Mouse (Mus musculus): ENCODE results near the gene Cldn10. TPM values are rescaled to one million over a fixed set of nuclear protein-coding genes. Genes with fewer than 3 reads are reported as not detected.
A peak's percentile ranks its signal among the peaks of the same experiment; 100 is the strongest.

Gene Cldn10
- total RNA-seq, 1 experiment from 2014 or later: not detected

DNA sequence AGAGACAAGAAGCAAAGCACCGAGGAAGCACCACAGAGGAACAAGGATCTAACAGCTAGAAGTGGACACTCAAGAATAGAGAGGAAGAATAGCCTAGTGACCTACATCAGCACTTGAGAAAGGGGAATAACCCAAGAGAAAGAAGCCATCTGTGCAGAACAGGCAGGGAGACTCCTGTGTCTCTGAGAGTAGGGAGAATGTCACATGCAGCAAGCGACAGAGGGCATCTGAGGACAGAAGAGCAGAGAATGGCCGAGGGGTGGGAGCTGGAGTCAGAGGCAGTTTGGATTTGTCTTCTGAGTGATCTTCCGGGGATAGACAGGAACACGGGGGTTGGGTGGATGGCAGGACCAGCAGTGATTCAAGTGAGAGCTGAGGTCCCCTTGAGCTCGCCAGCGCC is 25.4 kb downstream of the Cldn10 start:
- ATAC-seq (replicated peaks; ENCODE audit: insufficient number of reproducible peaks, low FRiP score, low TSS enrichment, poor library complexity, severe bottlenecking): no peak

DNA sequence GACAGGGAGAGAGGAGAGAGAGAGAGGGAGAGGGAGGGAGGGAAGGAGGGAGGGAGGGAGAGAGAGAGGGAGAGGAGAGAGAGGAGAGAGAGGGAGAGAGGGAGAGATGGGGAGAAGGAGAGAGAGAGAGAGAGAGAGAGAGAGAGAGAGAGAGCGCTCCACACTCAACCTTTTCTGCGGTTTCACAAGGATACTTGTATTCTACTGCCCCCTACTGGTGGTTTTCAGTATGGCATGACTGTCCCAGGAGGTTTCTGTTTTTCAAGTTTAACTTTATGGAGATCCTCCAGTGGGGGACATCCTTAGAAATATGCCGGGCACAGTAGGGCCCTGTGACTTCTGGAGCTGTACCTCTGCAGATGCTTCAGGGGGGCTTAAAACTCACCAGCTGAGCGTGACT is 28.8 kb downstream of the Cldn10 start:
- no peak for ATAC-seq (replicated peaks; ENCODE audit: insufficient number of reproducible peaks, low FRiP score, low TSS enrichment, poor library complexity, severe bottlenecking)

DNA sequence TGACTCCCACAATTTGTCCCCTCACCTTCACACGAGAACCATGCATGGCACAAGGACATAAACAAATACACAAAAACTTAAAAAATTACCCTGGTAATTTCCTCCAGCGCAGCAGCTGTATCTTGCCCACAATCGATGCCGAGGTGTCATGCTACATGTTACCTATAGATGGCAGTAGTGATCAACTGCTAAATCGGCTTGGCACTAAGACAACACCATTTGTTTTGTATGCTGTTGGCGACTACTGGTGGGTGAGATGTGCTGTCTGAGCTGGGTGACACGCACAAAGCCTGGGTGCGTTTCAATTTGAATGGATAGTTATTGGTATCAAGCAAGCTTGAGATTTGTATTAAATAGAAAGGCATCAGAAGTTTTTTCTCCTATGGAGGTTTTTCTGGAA is 32.4 kb downstream of the Cldn10 start:
- peak; percentile 55 for ATAC-seq (replicated peaks; ENCODE audit: insufficient number of reproducible peaks, low FRiP score, low TSS enrichment, poor library complexity, severe bottlenecking)

DNA sequence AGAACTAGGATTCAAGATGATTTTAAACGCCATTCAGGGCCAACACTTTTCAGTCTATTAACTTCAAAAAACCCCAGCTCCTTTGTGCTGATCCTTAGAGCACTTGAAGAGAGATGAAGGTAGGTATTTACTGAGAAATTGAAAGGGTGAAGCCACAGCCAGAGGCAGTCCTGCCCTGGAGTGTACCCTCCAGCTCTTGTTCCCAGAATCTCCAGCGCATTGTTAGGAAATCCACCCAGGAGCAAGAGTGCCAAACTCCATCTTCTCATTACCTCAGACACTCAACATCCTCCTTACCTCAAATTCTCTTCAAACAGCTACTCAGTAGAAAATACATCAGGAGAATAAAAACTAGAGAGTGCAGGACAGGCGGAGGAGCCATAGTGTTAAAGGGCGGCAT is 35.1 kb downstream of the Cldn10 start:
- no peak for ATAC-seq (replicated peaks; ENCODE audit: insufficient number of reproducible peaks, low FRiP score, low TSS enrichment, poor library complexity, severe bottlenecking)

DNA sequence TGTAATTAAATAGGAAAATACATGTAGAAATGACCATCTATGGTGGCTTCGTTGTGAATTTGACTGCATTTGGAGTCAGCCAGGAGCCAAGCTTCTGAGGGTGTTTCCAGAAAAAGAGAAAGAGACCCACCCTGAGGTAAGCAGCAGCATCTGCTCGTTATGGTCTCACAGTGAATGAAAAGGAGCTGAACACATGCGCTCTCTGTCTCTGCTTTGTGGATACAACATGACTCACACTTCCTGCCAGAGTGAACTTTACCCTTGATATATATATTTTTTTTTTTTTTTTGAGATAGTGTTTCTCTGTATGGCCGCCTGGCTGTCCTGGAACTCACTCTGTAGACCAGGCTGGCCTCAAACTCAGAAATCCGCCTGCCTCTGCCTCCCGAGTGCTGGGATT is 35.6 kb downstream of the Cldn10 start:
- ATAC-seq (replicated peaks; ENCODE audit: insufficient number of reproducible peaks, low FRiP score, low TSS enrichment, poor library complexity, severe bottlenecking): no peak

DNA sequence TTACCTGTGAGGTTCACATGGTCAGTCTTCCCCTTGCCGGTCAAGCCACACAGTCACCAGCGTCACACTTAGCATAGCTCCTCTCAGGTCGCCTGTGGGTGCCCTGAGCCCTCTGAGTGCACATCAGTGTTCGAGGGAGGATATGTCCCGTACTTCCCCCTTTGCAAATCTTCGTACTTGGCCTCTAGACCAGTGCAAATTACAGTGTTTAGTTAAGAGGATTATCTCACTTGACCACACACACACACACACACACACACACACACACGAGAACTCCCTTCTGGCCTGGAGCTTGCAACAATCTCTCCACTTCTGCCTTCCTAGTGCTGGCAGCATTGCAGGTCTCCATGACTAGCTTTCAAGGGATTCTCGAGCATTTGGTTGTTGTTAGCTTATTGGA is 38.6 kb downstream of the Cldn10 start:
- no peak; the same call in 1 of the 2 replicates for ATAC-seq (replicated peaks; ENCODE audit: insufficient number of reproducible peaks, low FRiP score, low TSS enrichment, poor library complexity, severe bottlenecking)

DNA sequence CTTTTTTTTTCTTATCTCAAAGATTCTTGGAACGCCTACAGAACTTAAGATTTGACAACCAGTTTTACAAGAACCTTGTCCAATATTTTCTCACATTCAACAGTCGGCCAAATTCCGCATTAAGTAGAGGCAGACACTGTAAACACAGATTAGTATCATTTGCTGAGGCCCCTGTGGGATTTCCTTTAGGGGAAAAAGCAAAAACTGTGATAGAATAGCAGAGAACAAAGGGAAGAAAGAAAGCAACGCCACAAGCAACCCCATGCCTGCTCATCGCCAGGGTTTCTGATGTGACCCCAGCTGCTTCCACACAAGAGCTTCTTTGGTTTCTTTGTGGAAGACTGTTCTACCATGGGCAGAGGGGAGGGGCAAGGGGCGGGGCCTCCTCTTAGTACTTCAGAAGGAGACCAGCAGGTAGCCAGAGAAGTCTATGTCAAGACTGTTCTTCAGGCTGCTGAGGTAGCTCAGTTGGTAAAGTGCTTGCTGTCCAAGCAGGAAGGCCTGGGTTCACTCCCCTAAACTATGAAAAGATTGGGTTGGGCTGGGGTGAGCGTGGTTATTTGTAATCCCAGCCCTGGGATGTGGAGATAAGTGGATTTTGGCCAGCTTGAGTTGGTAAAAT is 39.7 kb downstream of the Cldn10 start:
- ATAC-seq (replicated peaks; ENCODE audit: insufficient number of reproducible peaks, low FRiP score, low TSS enrichment, poor library complexity, severe bottlenecking): no peak

DNA sequence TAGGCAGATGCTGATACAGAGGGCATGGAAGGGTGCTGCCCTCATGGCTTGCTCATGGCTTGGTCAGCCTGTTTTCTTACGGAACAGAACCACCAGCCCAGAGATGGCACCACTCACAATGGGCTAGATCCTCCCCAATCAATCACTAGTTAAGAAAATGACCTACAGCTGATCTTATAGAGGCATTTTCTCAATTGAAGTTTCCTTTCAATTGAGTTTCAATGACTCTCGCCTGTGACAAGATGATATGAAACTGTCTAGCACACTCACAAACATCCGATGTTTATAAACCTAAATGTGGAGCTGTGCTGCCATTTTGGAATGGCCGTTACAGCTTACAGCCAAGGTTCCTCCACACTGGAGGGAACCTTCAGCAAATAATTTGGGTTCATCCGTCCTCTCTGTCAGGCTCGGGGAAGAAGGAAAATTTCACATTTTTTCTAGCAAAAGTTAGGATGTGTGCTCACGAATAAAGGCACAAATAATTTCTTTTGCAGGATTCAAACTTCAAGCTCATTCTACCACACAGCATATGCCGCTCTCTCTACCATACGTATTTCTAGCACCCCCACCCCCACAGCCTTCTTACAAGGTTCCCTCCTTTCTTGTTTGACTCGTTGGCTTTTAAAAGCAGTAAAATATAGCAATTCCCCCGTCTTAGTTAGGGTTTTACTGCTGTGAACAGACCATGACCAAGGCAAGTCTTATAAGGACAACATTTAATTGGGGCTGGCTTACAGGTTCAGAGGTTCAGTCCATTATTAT is 41.8 kb downstream of the Cldn10 start:
- no peak for ATAC-seq (replicated peaks; ENCODE audit: insufficient number of reproducible peaks, low FRiP score, low TSS enrichment, poor library complexity, severe bottlenecking)

DNA sequence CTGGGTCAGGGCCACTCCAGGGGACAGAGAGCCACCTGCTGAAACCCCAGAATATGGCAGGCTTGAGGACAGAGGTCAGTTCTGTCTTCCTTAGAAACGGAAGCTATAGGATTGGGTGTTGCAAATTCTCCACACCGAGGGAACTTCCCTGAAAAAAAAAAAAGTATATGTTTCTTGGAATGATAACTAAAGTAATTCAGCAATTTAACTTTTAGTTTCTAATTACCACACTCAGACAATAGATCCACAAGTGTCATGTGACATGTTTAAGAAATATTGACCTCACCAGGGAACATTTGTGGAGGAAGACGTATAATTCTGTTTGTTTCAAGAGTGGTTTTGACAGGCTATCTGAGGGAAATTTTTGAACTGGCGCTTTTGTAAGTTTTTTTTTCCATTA is 43.9 kb downstream of the Cldn10 start:
- ATAC-seq (replicated peaks; ENCODE audit: insufficient number of reproducible peaks, low FRiP score, low TSS enrichment, poor library complexity, severe bottlenecking): no peak

DNA sequence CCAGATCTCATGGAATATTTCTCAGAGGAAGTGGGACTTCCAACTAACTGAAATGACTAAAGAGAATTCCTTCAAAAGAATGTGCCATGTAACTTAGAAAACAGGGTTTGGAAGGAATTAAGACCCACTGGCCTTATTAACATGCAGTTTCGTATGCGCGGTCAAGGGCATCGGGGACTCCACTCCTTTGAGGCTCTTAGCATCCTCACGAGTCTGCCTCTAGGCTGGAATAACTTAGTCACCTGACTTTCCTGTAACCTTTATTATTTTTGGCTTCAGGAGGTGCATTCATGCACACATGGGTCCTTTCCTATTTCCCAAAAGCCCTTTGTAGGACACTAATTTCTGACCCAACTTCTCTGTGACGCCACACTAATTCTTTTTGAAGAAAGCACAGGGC is 45.5 kb downstream of the Cldn10 start:
- ATAC-seq (replicated peaks; ENCODE audit: insufficient number of reproducible peaks, low FRiP score, low TSS enrichment, poor library complexity, severe bottlenecking): no peak

DNA sequence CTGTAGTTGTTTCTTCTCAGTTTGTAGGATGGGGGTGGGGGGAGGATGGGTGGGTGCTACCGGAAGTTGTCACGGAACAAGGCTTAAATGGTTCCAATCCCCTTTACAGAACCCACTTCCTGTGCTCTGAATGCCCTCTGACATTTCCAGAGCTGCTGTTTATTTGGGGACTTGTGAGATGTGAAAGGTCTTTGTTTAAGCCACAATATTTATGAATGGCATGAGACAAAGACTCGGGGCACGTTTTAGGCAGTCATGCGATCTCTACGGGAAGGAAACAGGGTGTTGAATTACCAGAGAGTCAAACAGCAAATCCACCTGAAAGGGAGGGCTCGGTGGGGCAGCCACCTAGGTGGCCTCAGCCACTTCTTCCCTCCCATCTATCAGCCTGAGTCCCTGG is 46.6 kb downstream of the Cldn10 start:
- ATAC-seq (replicated peaks; ENCODE audit: insufficient number of reproducible peaks, low FRiP score, low TSS enrichment, poor library complexity, severe bottlenecking): 0 out of 2 replicates have a peak, but pooled peaks have one; percentile 47

DNA sequence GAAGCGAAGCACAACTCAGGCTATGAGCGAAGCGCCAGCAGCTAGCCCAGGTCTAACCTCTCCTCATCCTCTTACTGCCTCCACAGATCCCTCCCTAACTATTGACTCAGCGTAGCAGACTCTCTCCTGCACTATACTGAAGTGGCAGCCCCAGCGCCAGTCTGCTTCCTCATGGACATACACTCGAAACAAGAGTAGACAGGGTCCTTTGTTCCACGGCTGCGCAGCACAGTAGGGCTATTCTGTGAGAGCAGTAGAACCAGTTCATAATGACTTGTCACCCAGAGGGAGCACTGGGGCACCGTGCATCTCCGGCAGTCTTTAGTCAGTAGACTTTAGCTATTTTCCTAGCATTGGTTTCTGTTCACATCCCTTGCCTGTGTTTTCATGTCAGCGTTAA is 48.4 kb downstream of the Cldn10 start:
- no peak for ATAC-seq (replicated peaks; ENCODE audit: insufficient number of reproducible peaks, low FRiP score, low TSS enrichment, poor library complexity, severe bottlenecking)

DNA sequence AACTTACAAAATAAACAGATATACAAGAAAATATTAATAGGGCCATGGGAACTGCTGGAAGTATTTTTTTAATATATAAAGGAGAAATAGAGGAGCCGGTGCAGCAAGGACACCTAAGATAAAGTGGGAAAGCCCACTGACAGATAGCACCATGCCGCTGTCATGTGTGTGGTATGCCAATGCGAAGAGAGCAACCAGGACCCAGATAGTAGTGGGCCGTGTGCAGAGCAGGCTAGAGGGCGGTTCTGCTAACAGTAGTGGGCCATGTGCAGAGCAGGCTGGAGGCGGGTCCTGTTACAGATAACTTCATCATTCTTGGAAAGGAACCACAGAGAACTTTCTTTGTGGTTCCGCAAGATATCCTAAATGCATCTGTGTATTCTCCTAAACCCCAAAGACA is 49.0 kb downstream of the Cldn10 start:
- ATAC-seq (replicated peaks; ENCODE audit: insufficient number of reproducible peaks, low FRiP score, low TSS enrichment, poor library complexity, severe bottlenecking): no peak

DNA sequence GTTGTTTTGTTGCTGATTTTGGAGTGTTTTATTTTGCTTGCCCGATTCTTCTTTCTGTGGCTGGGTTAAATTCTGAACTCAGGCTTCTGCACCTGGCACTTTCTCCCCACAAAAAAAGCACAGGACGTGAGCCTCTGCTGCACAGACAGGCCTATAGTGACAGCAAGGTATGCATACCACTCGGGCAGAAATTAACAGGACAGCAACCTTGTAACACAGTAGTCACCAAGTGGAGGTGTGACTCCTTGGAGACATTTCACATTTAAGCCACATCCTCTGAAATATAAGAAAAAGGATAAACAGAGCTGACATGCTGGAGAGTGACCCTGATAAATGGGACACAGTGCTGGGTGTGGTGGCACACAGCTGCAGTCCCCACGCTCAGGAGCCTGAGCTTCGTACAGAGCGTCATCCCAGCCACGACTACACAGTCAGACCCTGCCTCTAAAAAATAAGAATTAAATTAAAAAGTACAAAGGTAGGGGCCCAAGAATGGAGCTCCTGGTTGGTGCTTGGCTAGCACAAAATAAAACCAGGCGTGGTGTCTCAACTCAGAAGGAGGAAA is 50.9 kb downstream of the Cldn10 start:
- no peak for ATAC-seq (replicated peaks; ENCODE audit: insufficient number of reproducible peaks, low FRiP score, low TSS enrichment, poor library complexity, severe bottlenecking)

DNA sequence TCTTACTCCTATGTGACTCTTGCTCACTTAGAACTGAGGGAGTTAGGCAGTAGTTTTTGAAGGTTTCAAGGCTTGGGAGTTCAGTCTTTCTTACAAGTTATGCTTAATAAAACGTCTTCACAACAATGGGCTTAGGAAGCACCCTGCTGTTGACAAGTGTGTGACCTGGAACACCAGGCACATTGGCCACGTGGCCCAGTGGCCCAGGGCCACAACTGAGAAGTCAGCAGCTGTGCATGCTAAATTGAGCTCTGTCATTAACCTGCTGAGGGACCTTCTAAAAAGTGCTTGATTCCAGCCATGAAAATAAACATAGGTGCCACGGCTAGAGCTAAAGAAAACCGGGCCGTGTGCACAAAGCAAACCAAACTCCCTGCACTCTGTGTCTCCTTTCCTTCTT is 51.7 kb downstream of the Cldn10 start:
- ATAC-seq (replicated peaks; ENCODE audit: insufficient number of reproducible peaks, low FRiP score, low TSS enrichment, poor library complexity, severe bottlenecking): no peak

DNA sequence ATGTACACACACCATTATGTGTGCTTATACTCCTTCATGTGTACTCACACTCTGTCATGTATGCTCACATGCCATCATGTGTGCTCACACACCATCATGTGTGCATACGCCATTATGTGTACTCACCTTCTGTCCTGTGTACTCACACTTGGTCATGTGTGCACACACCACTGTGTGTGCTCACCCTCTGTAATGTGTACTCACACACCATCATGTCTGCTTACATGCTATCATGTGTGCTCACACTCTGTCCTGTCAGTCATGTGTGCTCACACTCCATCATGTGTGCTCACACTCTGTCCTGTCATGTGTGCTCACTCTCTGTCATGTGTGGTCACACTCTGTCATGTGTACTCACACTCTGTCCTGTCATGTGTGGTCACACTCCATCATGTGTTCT is 52.3 kb downstream of the Cldn10 start:
- ATAC-seq (replicated peaks; ENCODE audit: insufficient number of reproducible peaks, low FRiP score, low TSS enrichment, poor library complexity, severe bottlenecking): 0 out of 2 replicates have a peak, but pooled peaks have one; percentile 30

DNA sequence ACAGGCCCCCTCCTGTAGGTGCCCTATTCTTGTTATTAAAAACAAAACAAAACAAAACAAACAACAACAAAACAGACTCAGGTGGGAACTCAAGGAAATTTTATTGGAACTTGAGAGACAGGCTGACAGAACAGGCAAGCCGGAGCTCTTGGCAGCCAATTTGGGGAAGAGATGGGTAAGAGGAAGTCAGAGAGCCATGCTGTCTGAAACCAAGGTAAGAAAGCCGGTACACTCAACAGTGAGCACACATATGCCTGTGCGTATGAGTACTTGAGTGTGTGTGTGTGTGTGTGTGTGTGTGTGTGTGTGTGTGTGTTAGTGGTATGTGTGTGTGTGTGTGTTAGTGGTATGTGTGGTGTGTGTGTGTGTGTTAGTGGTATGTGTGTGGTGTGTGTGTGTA is 54.6 kb downstream of the Cldn10 start:
- no peak for ATAC-seq (replicated peaks; ENCODE audit: insufficient number of reproducible peaks, low FRiP score, low TSS enrichment, poor library complexity, severe bottlenecking)

DNA sequence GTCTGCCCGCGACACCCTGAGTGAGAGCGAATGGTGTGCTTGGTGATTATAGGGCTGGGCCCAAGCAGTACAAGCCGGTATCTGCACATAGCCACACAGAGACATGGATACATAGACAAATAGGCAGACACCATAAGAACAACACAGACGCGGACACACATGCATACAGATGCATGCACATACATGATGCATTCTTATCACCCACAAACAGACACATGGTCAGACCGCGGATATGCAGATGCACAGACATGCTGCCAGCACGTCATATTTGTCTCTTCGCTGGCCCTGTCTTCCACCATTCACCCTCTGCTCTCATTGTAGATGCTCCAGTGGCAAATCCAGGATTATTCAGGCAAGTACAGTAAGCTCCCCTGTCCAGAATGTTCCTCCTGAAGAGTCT is 59.1 kb downstream of the Cldn10 start:
- no peak for ATAC-seq (replicated peaks; ENCODE audit: insufficient number of reproducible peaks, low FRiP score, low TSS enrichment, poor library complexity, severe bottlenecking)

DNA sequence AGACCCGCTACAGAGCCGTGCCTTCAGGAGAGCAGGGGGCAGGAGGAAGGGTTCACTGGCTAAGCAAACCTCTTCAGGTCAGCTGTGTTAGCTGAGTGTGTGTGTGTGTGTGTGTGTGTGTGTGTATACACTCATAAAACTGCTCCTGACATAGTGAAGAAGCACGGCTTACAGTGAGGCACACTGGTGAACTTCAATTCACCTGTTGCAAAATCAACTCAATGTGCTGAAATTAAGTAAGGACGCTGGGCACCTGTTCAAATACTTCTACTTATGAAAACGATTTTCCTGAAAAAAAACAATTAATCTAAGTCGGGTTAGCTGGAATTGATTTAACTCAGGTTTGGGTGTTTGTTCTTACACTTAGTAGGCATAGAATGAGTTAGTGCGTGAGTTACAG is 60.5 kb downstream of the Cldn10 start:
- no peak for ATAC-seq (replicated peaks; ENCODE audit: insufficient number of reproducible peaks, low FRiP score, low TSS enrichment, poor library complexity, severe bottlenecking)

DNA sequence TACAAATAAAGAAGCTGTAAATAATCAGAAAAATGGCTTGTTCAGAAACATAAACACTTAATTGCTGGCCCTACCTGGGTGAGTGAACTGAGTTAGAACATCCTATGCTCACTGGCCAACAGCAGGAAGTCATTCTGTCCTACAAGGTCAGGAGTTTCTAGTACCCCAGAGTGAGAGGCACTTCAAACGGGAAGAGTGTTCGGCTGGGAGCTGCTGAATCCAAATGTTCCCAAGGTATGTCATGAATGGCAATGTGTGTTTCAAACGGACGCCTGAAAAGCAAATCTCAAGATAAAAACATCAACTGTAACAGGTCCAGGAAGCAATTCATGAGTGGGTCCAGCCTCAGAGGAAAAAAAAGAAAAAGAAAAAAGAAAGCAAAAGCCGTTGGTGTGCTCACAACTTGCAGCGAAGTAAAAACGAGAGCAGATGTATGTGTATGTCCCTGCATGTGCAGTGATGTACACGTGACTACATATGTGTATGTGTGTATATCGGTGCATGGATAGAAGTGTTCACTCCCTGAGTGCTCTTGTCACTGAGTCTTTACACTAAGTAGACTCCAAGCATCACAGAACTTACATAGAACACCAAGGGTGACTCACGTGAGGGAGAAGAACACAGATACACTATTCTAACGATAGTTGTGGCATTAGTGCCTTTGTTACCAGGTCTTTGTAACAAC is 62.4 kb downstream of the Cldn10 start:
- no peak for ATAC-seq (replicated peaks; ENCODE audit: insufficient number of reproducible peaks, low FRiP score, low TSS enrichment, poor library complexity, severe bottlenecking)
